Mouse (Mus musculus): ENCODE measurements around the gene Scgb1a1. TPM values are rescaled to one million over a fixed set of nuclear protein-coding genes. Genes with fewer than 3 reads are reported as not detected.
"Not testable (repeated sequence)": the region's sequence is repeated elsewhere in the genome, so short reads cannot be mapped to it uniquely, and the experiment has no call there.

The Scgb1a1 gene
- polyA plus RNA-seq, 1 experiment from 2014 or later = not detected

- H3K4me2 ChIP-seq (ENCODE audit: low read length); H3K27ac ChIP-seq (ENCODE audit: low read length); H3K36me3 ChIP-seq (ENCODE audit: control insufficient read depth, insufficient read depth, low read length); H3K4me3 ChIP-seq (ENCODE audit: low read depth, low read length); H3K9ac ChIP-seq (ENCODE audit: low read depth, low read length); ATAC-seq; H3K4me1 ChIP-seq (ENCODE audit: control insufficient read depth, insufficient read depth, low read length); H3K9me3 ChIP-seq (replicated peaks; ENCODE audit: control insufficient read depth, low read length, poor library complexity, severe bottlenecking); H3K27me3 ChIP-seq (ENCODE audit: control insufficient read depth, insufficient read depth, low read depth, low read length): not testable (repeated sequence)
- 92% methylated on average over 2 of the region's 2 CpGs for WGBS
These were observed 3.9 kb downstream of the Scgb1a1 start for GRCm38 (mm10) chr19:9083892-9084291.

- WGBS = 87% methylated on average over 2 of the region's 2 CpGs
- Histone ChIP-seq H3K27ac (ENCODE audit: low read length) (no peak overlapping the region), H3K4me3 (ENCODE audit: low read depth, low read length) (no peak overlapping the region), H3K9me3 (replicated peaks; ENCODE audit: control insufficient read depth, low read length, poor library complexity, severe bottlenecking) (no peaks in the 10 kb centered on the region), H3K4me1 (ENCODE audit: control insufficient read depth, insufficient read depth, low read length) (no peaks in the 10 kb centered on the region; the same call in 1 of the 2 replicates), H3K36me3 (ENCODE audit: control insufficient read depth, insufficient read depth, low read length) (no peaks in the 10 kb centered on the region), H3K4me2 (ENCODE audit: low read length) (no peak overlapping the region), H3K27me3 (ENCODE audit: control insufficient read depth, insufficient read depth, low read depth, low read length) (no peaks in the 10 kb centered on the region), H3K9ac (ENCODE audit: low read depth, low read length) (peak overlapping the region; percentile 55; the same call in 1 of the 2 replicates)
- ATAC-seq = 0 out of 2 replicates have a peak, but pooled peaks have one; percentile 16
These were observed 4.8 kb downstream of the Scgb1a1 start for GRCm38 (mm10) chr19:9083010-9083355.

DNA sequence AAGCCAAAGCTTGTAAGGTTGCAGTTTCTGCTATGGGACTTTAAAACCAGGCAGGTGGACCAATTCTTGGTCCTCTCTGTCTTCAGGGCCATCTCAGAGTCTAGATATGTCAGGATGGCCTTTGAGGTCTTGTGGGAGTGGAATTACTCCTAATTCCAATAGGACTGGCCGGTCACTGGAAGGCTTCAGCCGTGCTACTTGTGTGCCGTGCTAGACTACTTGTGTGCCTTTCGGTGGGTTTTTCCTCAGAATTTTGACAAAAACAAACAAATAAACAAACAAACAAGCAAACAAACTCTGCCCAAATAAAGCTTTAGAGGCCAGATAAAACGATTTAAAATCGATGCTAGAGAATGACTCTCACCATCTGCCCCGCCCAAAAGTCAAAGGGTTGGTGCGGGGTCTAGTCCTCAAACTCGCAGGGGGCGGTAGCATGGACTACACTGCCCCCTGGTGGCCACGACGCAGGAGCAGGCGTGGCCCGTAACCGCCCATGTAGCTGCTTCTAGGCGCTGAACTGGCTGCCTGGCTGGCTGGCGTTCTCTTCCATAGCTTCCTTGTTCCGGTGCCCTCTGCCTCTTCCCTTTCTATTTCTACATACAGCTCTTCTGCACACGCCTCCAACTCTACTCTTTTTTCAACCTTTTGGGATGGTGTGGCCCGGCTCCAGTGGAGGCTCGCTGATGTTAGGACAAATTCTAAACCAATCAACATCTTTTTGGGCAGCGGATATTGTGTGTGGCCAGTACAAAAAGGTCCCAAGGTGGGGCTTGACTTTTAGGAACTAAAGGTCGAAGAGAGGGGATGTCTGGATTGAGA, 5.4 kb downstream of the Scgb1a1 start:
- Histone ChIP-seq H3K27me3 (ENCODE audit: control insufficient read depth, insufficient read depth, low read depth, low read length) (no peaks in the 10 kb centered on the region), H3K4me1 (ENCODE audit: control insufficient read depth, insufficient read depth, low read length) (no peaks in the 10 kb centered on the region; the same call in 1 of the 2 replicates), H3K4me3 (ENCODE audit: low read depth, low read length) (0 out of 2 replicates have a peak overlapping the region, but pooled peaks have one; percentile 5), H3K4me2 (ENCODE audit: low read length) (peak overlapping the region; percentile 39), H3K27ac (ENCODE audit: low read length) (no peak overlapping the region), H3K36me3 (ENCODE audit: control insufficient read depth, insufficient read depth, low read length) (no peaks in the 10 kb centered on the region), H3K9me3 (replicated peaks; ENCODE audit: control insufficient read depth, low read length, poor library complexity, severe bottlenecking) (no peaks in the 10 kb centered on the region), H3K9ac (ENCODE audit: low read depth, low read length) (peak overlapping the region; percentile 55; the same call in 1 of the 2 replicates)
- peak; percentile 91 for ATAC-seq
- 21% methylated on average over 23 of the region's 23 CpGs for WGBS

DNA sequence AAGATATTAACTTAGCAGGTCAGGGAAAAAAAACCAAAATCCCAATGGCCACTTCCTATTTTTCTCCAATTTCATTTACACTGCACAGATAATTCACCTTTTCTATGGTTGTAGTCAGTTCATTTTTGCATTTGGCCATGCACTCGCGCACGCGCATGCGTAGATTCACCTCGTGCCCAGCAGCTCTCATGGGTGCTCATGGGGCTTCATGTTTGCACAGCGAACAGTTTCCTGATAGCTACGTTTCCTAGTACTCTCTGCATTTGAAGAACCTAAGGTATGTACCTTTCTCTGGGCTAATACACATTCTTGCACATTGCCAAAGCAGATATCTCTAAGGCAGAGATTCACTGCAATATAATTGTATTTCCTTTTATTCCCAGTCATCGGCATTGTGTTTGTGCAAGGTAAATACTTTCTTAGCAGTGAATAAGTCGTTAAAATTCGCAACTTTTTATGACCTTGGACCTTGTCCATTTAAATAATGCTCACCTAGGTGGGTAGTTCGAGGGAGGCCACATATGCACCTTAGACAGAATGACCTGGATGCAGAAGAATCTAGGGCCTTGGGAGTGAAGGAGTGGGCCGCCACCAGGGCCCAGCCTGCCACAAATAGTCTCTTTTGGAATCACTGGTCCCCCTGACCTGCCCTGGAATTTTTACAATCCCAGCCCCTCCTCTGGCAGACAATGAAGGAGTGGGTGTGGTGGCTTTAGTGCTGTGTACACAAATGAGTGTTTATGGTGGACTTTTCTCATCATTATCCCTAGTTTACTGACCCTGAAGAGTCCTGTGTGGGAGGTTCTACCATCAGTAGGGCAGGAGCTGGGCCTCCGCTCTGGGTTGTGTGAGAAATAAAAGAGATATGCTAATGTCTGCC, 6.2 kb downstream of the Scgb1a1 start:
- no peak overlapping the region for H3K4me2 ChIP-seq (ENCODE audit: low read length)
- no peaks in the 10 kb centered on the region for H3K27me3 ChIP-seq (ENCODE audit: control insufficient read depth, insufficient read depth, low read depth, low read length)
- H3K9ac ChIP-seq (ENCODE audit: low read depth, low read length) = no peak overlapping the region
- no peak overlapping the region for H3K4me3 ChIP-seq (ENCODE audit: low read depth, low read length)
- peak; percentile 55; the same call in 1 of the 2 replicates for ATAC-seq
- H3K4me1 ChIP-seq (ENCODE audit: control insufficient read depth, insufficient read depth, low read length) = no peaks in the 10 kb centered on the region; the same call in 1 of the 2 replicates
- H3K9me3 ChIP-seq (replicated peaks; ENCODE audit: control insufficient read depth, low read length, poor library complexity, severe bottlenecking) = no peaks in the 10 kb centered on the region
- WGBS = 86% methylated on average over 14 of the region's 14 CpGs
- H3K27ac ChIP-seq (ENCODE audit: low read length) = no peak overlapping the region
- H3K36me3 ChIP-seq (ENCODE audit: control insufficient read depth, insufficient read depth, low read length) = no peaks in the 10 kb centered on the region

DNA sequence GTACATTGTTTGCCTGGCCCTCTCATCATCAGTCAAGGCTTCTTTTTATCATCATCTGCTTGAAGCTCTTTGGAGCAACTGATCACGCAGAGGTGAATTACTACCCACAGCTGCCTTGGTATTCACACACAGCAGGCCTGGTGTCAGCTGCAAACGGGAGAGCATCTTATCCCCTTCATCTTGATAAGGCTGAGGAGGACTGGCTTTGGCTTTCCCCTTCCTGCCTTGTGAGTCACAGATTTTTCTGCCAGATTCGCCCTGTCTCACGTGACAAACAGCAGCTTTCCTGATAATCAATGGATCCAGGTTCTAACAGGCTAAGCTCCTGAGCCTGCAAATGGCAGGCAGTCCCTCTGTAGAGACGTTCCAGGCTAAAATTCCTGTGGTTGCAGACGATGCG, 7.8 kb downstream of the Scgb1a1 start:
- H3K4me2 ChIP-seq (ENCODE audit: low read length) = no peak overlapping the region
- H3K9me3 ChIP-seq (replicated peaks; ENCODE audit: control insufficient read depth, low read length, poor library complexity, severe bottlenecking) = no peaks in the 10 kb centered on the region
- WGBS = 47% methylated on average over 7 of the region's 7 CpGs
- no peak overlapping the region for H3K4me3 ChIP-seq (ENCODE audit: low read depth, low read length)
- H3K36me3 ChIP-seq (ENCODE audit: control insufficient read depth, insufficient read depth, low read length) = no peaks in the 10 kb centered on the region
- no peaks in the 10 kb centered on the region for H3K27me3 ChIP-seq (ENCODE audit: control insufficient read depth, insufficient read depth, low read depth, low read length)
- H3K9ac ChIP-seq (ENCODE audit: low read depth, low read length) = no peak overlapping the region
- no peak for ATAC-seq
- no peaks in the 10 kb centered on the region; the same call in 1 of the 2 replicates for H3K4me1 ChIP-seq (ENCODE audit: control insufficient read depth, insufficient read depth, low read length)
- H3K27ac ChIP-seq (ENCODE audit: low read length) = no peak overlapping the region

DNA sequence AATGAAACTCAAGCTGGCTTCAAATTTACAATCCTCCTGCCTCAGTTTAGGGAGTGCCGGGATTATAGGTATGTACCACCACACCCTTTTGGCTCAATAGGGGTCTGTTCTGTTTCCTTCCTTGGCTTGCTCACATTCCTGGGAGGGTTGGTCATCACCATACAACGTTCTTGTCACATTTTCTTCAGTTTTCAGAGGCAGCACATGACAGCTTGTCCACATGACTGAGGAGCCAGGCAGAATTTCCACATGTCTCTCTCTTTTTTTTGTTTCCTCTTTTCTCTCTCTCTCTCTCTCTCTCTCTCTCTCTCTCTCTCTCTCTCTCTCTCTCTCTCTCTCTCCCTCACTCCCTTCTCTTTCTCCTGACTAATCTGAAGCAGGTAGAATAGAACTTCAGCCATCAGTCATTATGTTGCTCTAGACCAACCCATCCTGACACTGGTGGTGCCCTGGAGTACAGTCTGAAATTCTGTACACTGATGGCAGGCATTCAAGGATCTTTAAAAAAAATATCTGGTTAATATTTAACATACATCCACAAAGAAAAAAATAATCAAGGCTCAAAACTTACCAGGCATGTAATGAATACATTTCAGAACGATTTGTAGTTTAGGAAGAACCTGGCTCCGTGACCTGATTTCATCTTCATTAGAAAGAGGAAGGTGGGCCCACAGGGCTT, 10.6 kb downstream of the Scgb1a1 start:
- Histone ChIP-seq H3K36me3 (ENCODE audit: control insufficient read depth, insufficient read depth, low read length) (no peaks in the 10 kb centered on the region), H3K27ac (ENCODE audit: low read length) (no peak overlapping the region), H3K9me3 (replicated peaks; ENCODE audit: control insufficient read depth, low read length, poor library complexity, severe bottlenecking) (no peaks in the 10 kb centered on the region), H3K9ac (ENCODE audit: low read depth, low read length) (no peak overlapping the region), H3K4me1 (ENCODE audit: control insufficient read depth, insufficient read depth, low read length) (no peaks in the 10 kb centered on the region; the same call in 1 of the 2 replicates), H3K4me3 (ENCODE audit: low read depth, low read length) (no peak overlapping the region), H3K27me3 (ENCODE audit: control insufficient read depth, insufficient read depth, low read depth, low read length) (no peaks in the 10 kb centered on the region), H3K4me2 (ENCODE audit: low read length) (no peak overlapping the region)
- no peak for ATAC-seq
- 85% methylated on average over 4 of the region's 4 CpGs for WGBS

DNA sequence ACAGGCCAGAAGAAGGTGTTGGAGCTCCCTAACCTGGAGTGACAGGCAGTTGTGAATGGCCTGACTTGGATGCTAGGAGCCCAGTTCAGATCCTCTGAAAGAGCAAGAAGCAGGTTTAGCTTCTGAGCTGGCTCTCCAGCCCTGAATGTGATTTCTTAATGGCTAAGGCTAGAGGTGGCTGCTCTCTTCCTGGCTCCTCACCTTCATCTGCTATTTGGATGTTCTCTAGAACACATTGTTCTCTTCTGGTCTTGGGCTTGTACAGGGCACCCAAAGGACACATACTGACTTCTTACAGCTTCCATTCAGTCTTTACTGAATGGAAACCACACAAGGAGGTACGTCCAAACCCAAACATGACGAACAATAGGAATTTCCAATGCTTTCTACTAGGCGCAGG, 11.7 kb downstream of the Scgb1a1 start:
- 86% methylated on average over 3 of the region's 3 CpGs for WGBS
- no peaks in the 10 kb centered on the region for H3K9me3 ChIP-seq (replicated peaks; ENCODE audit: control insufficient read depth, low read length, poor library complexity, severe bottlenecking)
- no peaks in the 10 kb centered on the region for H3K27me3 ChIP-seq (ENCODE audit: control insufficient read depth, insufficient read depth, low read depth, low read length)
- H3K4me2 ChIP-seq (ENCODE audit: low read length) = no peak overlapping the region
- no peak overlapping the region for H3K4me3 ChIP-seq (ENCODE audit: low read depth, low read length)
- no peak overlapping the region for H3K27ac ChIP-seq (ENCODE audit: low read length)
- no peak for ATAC-seq
- H3K36me3 ChIP-seq (ENCODE audit: control insufficient read depth, insufficient read depth, low read length) = no peaks in the 10 kb centered on the region
- no peak overlapping the region for H3K9ac ChIP-seq (ENCODE audit: low read depth, low read length)
- H3K4me1 ChIP-seq (ENCODE audit: control insufficient read depth, insufficient read depth, low read length) = no peaks in the 10 kb centered on the region; the same call in 1 of the 2 replicates

GRCm38 (mm10) chr19:9075558-9075957, 12.2 kb downstream of the Scgb1a1 start:
- Histone ChIP-seq H3K4me3 (ENCODE audit: low read depth, low read length) (no peak overlapping the region), H3K27ac (ENCODE audit: low read length) (no peak overlapping the region), H3K36me3 (ENCODE audit: control insufficient read depth, insufficient read depth, low read length) (no peaks in the 10 kb centered on the region), H3K27me3 (ENCODE audit: control insufficient read depth, insufficient read depth, low read depth, low read length) (no peaks in the 10 kb centered on the region), H3K4me1 (ENCODE audit: control insufficient read depth, insufficient read depth, low read length) (no peaks in the 10 kb centered on the region; the same call in 1 of the 2 replicates), H3K9ac (ENCODE audit: low read depth, low read length) (no peak overlapping the region), H3K4me2 (ENCODE audit: low read length) (no peak overlapping the region), H3K9me3 (replicated peaks; ENCODE audit: control insufficient read depth, low read length, poor library complexity, severe bottlenecking) (no peaks in the 10 kb centered on the region)
- ATAC-seq = no peak
- 70% methylated on average over 2 of the region's 2 CpGs for WGBS

All from midbrain, embryonic 16.5 days (tissue).